Mouse (Mus musculus) heart, postnatal 0 days (tissue): ENCODE results near the gene Ddx6.

Source experiments
- CTCF ChIP-seq: IDR thresholded peaks from 2 replicates; pipeline ENCODE4 v1.5.1; 2016; ENCODE audit warnings: antibody characterized with exemption, control low read depth, low read depth
- EP300 ChIP-seq: IDR thresholded peaks from 2 replicates; pipeline ENCODE4 v1.6.1; 2016; ENCODE audit warnings: antibody characterized with exemption, low read depth

DNA sequence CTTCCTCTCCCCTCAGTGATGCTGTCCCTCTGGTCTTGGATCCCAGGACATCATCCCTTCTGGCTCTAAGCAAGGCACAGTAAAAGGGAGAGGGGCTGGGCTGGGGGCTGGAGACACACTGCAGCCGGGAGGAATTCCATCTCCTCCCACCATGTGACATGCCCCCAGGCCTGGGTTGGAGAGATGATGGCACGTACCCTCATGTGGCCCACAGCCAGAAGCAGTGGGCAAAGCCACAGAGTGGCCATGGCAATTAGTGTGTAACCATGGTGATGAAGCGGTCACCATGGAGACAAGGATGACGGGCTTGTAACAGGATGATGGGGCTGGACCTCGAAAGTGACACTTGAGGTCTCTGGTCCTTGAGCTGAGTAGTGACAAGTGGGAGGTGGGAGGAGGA, 81.9 kb downstream of the Ddx6 start:
- no peak for TF ChIP-seq CTCF
- TF ChIP-seq EP300: no peak
